Mouse (Mus musculus) lung, adult 2 months (tissue): ENCODE measurements at regions not wholly inside any gene's neighbourhood (a gene's known extent, or its start where the extent isn't known, plus 50 kb on each side); places are given as distances from the start of the nearest gene placed in this dataset.

Source experiments
- CTCF ChIP-seq: fragments of 200-500 bp; IDR thresholded peaks from 2 replicates; pipeline ENCODE4 v1.5.1; 2011; ENCODE audit warnings: mild to moderate bottlenecking, low read length, control low read depth; ENCODE audit not compliant: insufficient read depth
- POLR2A ChIP-seq: fragments of 200-500 bp; IDR thresholded peaks from 2 replicates; pipeline ENCODE4 v1.6.1; 2011; ENCODE audit warnings: low read depth, mild to moderate bottlenecking, control low read depth, low read length, borderline replicate concordance; ENCODE audit errors: extremely low read depth

DNA sequence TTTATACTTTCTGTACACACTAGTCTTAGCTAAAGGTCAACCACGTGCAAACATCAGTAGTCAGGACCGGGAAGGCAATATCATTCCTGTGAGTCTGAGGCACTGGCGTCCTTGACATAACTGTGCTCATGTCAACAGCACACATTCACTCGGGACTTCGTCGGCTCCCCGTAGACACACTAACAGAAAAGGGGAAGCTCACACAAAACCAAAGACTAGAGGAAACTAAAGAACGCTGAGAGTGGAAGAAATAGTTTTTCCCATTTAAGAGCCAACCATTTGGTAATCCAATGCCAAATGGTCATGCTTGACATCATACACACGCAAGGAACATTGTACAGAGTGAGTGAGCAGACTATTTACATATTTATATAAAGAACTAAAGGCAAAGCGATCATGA, 85.2 kb upstream of the Speer2 start:
- TF ChIP-seq POLR2A (no peak), CTCF (no peak)
